Mouse (Mus musculus): Measurements from ENCODE around the gene Tmem38a. TPM values are rescaled to one million over a fixed set of nuclear protein-coding genes. Genes with fewer than 3 reads are reported as not detected.

The Tmem38a gene
- total RNA-seq, 2 experiments from 2014 or later = 447 to 482 TPM

DNA sequence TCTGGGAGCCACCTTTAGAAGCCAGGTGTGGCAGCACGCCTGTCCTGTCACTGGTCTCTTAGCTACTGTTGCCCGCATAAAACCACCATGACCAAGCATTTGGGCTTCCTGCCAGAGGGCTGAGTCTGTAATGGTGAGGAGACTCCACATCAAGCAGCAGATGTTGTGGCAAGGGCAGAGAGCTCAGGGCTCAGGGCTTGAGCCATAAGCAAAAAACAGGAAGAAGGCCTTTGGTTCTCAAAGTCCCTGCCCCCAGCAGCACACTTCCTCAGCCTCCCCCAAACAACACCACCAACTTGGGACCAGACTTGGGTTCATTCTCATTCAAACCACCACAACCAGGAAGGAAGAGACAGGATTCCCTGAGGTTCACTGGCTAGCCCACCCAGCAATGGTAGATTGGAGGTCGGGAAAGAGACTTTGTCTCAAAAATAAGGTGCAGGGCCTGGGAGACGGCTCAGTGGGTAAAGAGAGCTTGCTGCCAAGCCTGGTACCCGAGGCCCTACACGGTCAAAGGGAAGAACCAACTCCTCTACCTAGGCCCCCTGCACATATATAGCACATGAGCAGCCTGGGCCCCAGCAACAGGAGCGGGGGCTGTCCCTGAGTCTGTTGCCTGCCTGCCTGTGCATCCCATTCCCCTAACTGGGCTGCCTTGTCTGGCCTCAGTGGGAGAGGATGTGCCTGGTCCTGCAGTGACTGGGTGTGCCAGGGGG lies 11.4 kb downstream of the Tmem38a start:
- peak; percentile 60 to 61 for DNase-seq
- intact Hi-C loops (cut with DNase I) = no loop called here

DNA sequence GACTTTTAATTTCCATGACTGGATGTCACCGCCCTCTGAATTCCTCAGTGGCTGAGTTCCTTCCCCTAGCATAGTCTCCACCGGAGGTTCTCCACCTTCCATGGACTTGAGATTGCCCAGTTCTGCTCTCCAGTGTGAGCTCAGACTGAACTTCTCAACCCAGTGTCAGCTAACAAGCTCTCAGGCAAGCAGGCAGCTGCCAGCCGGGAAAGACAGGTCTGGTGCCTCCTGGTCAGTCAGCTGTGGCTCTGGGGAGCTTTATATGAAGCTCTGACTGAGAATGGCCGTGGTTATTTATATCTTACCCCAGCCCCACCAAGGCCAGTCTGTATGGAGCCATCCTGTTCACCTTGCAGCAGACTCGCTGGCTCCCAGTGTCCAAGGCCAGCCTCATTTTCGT lies 12.5 kb downstream of the Tmem38a start:
- intact Hi-C loops (cut with DNase I) = no loop called here
- no peak for DNase-seq

GRCm38 (mm10) chr8:72587806-72588205 lies 16.0 kb downstream of the Tmem38a start:
- intact Hi-C loops (cut with DNase I) = no loop called here
- peak; percentile 61 to 66 for DNase-seq

- no peak for DNase-seq
- intact Hi-C loops (cut with DNase I) = no loop called here
Measured at GRCm38 (mm10) chr8:72588865-72589264, 17.0 kb downstream of the Tmem38a start.

GRCm38 (mm10) chr8:72589286-72589685 lies 17.4 kb downstream of the Tmem38a start:
- peak; percentile 39 to 49 for DNase-seq
- intact Hi-C loops (cut with DNase I) = no loop called here

- DNase-seq = peak in 1 of 2 experiments; percentile 44
- intact Hi-C loops (cut with DNase I) = no loop called here
Measured at GRCm38 (mm10) chr8:72590198-72590597, 18.3 kb downstream of the Tmem38a start.

Small RNA genes lying within 50 kb of the gene (microRNA-seq; reads per million reads assigned to microRNA genes)
- 0 reads per million in 2 experiments for gene Gm28019 (ENCODE audit: borderline number of aligned reads in 2 of 2)

Other genes with a start within 250 kb of the Tmem38a start
- 10 to 100 TPM; 41.5 to 43.0 TPM for gene Eps15l1, start 150.6 kb upstream of the Tmem38a start, total RNA-seq (2021)
- gene Calr3, start 128.2 kb upstream of the Tmem38a start, total RNA-seq (2021) = 10 to 100 TPM; 17.1 to 22.0 TPM
- 1 to 10 TPM; 4.6 to 5.8 TPM for gene 1700030K09Rik, start 128.2 kb upstream of the Tmem38a start, total RNA-seq (2021)
- 10 to 100 TPM; 36.4 to 45.2 TPM for gene Cherp, start 96.8 kb upstream of the Tmem38a start, total RNA-seq (2021)
- gene Slc35e1, start 79.4 kb upstream of the Tmem38a start, total RNA-seq (2021) = 10 to 100 TPM; 68.5 to 72.2 TPM
- 1 to 10 TPM; 7.6 to 7.9 TPM for gene Med26, start 23.8 kb upstream of the Tmem38a start, total RNA-seq (2021)
- gene Smim7, start 967 bp upstream of the Tmem38a start, total RNA-seq (2021) = 100 to 1,000 TPM; 129 to 135 TPM
- gene Nwd1, start 74.7 kb downstream of the Tmem38a start, total RNA-seq (2021) = under 1 TPM; 0.24 to 0.25 TPM
- gene Sin3b, start 151.2 kb downstream of the Tmem38a start, total RNA-seq (2021) = 10 to 100 TPM; 77.3 to 80.6 TPM
- 1 to 10 TPM; 1.1 to 2.1 TPM for gene F2rl3, start 189.8 kb downstream of the Tmem38a start, total RNA-seq (2021)